Mouse (Mus musculus): ENCODE measurements around the gene Grb10. TPM values are rescaled to one million over a fixed set of nuclear protein-coding genes. Genes with fewer than 3 reads are reported as not detected.

The Grb10 gene
- polyA plus RNA-seq (2014; fragmentation: Nextera tagmentation; extraction: Ambion mirVana): 39.4 and 41.2 TPM in 2 replicates

DNA sequence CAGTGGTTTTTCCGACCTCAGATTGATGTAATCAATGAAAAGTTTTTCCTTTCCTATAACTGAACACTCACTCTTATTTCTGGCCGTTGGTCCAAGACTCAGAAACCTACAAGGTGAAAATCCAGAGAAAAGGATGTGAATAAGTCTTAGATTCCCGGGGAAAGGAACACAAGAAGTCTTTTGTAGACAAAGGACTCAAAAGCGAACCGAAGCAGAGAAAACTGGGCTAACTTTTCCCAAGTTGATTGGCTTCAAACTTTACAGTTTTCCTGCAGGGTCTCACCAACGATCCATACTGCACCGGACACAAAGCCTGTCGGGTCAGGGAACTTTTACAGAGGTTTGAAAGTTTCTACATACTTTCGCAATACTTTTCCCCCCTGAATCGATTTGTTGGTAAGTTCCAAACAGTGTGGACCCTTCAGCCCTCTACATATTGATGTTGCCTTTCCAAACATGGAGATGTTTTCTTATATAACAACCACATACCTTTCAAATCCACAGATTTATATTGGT, at the start of gene Grb10:
Grb10 (minus strand) TSS at position 214 of the 516 bp plus-strand sequence.
- no peak for ATAC-seq (ENCODE audit: low read depth)
- Histone ChIP-seq H3K4me2 (ENCODE audit: low read depth, low read length) (peak within 1 kb of the TSS; percentile 47), H3K27ac (ENCODE audit: low read depth, low read length) (peak within 1 kb of the TSS; percentile 48; the same call in 1 of the 2 replicates), H3K27me3 (ENCODE audit: control insufficient read depth, insufficient read depth, low read length) (peaks cover 56% of the 10 kb centered on the region), H3K9me3 (ENCODE audit: control insufficient read depth, low read length) (no peaks in the 10 kb centered on the region), H3K4me1 (ENCODE audit: control insufficient read depth, insufficient read depth, low read length) (no peaks in the 10 kb centered on the region), H3K9ac (replicated peaks; ENCODE audit: low read depth, low read length) (peak within 1 kb of the TSS; percentile 25; the same call in 1 of the 2 replicates), H3K4me3 (ENCODE audit: low read depth, low read length) (peak within 1 kb of the TSS; percentile 45), H3K36me3 (ENCODE audit: control insufficient read depth, insufficient read depth, low read length) (no peaks in the 10 kb centered on the region)
- WGBS: 21% methylated on average over 10 of the region's 10 CpGs

- H3K9ac ChIP-seq (replicated peaks; ENCODE audit: low read depth, low read length): no peak overlapping the region
- H3K4me3 ChIP-seq (ENCODE audit: low read depth, low read length): no peak overlapping the region
- no peak overlapping the region for H3K4me2 ChIP-seq (ENCODE audit: low read depth, low read length)
- no peaks in the 10 kb centered on the region for H3K27me3 ChIP-seq (ENCODE audit: control insufficient read depth, insufficient read depth, low read length)
- no peaks in the 10 kb centered on the region for H3K9me3 ChIP-seq (ENCODE audit: control insufficient read depth, low read length)
- H3K36me3 ChIP-seq (ENCODE audit: control insufficient read depth, insufficient read depth, low read length): no peaks in the 10 kb centered on the region
- H3K27ac ChIP-seq (ENCODE audit: low read depth, low read length): no peak overlapping the region
- H3K4me1 ChIP-seq (ENCODE audit: control insufficient read depth, insufficient read depth, low read length): no peaks in the 10 kb centered on the region
- 90% methylated on average over 3 of the region's 3 CpGs for WGBS
- ATAC-seq (ENCODE audit: low read depth): no peak
These were observed 43.2 kb upstream of the Grb10 start for GRCm38 (mm10) chr11:12081638-12082037.

DNA sequence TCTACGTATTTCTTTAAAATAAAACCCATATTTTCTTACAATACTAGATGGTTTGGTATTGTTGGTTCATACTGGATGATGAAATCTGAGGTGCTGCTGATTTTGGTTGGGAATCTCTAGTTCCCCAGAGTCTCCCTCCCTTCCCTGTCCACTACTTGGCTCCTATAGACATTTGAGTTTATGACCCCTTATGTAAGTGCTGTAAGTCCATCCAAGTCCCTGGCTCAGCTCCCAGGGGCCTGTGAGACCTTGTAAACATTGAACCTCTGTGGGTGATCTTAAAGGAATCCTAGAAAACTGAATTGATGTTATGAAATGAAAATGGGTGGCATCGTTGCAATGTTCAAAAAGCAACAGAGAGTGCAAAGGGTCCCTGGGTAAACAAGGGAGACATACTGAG, 40.7 kb upstream of the Grb10 start:
- Histone ChIP-seq H3K27me3 (ENCODE audit: control insufficient read depth, insufficient read depth, low read length) (no peaks in the 10 kb centered on the region), H3K9me3 (ENCODE audit: control insufficient read depth, low read length) (no peaks in the 10 kb centered on the region), H3K9ac (replicated peaks; ENCODE audit: low read depth, low read length) (no peak overlapping the region), H3K4me2 (ENCODE audit: low read depth, low read length) (no peak overlapping the region), H3K27ac (ENCODE audit: low read depth, low read length) (no peak overlapping the region), H3K4me1 (ENCODE audit: control insufficient read depth, insufficient read depth, low read length) (no peaks in the 10 kb centered on the region), H3K4me3 (ENCODE audit: low read depth, low read length) (no peak overlapping the region), H3K36me3 (ENCODE audit: control insufficient read depth, insufficient read depth, low read length) (no peaks in the 10 kb centered on the region)
- no peak for ATAC-seq (ENCODE audit: low read depth)
- WGBS: 87% methylated on average over 2 of the region's 2 CpGs

GRCm38 (mm10) chr11:12075449-12075848, 37.0 kb upstream of the Grb10 start:
- no peaks in the 10 kb centered on the region for H3K36me3 ChIP-seq (ENCODE audit: control insufficient read depth, insufficient read depth, low read length)
- H3K9ac ChIP-seq (replicated peaks; ENCODE audit: low read depth, low read length): no peak overlapping the region
- H3K4me3 ChIP-seq (ENCODE audit: low read depth, low read length): no peak overlapping the region
- ATAC-seq (ENCODE audit: low read depth): no peak
- no peaks in the 10 kb centered on the region for H3K4me1 ChIP-seq (ENCODE audit: control insufficient read depth, insufficient read depth, low read length)
- no peaks in the 10 kb centered on the region for H3K9me3 ChIP-seq (ENCODE audit: control insufficient read depth, low read length)
- H3K27me3 ChIP-seq (ENCODE audit: control insufficient read depth, insufficient read depth, low read length): no peaks in the 10 kb centered on the region
- no peak overlapping the region for H3K4me2 ChIP-seq (ENCODE audit: low read depth, low read length)
- WGBS: 100% methylated on average over 1 of the region's 1 CpGs
- H3K27ac ChIP-seq (ENCODE audit: low read depth, low read length): no peak overlapping the region

- Histone ChIP-seq H3K4me3 (ENCODE audit: low read depth, low read length) (no peak overlapping the region), H3K27me3 (ENCODE audit: control insufficient read depth, insufficient read depth, low read length) (no peaks in the 10 kb centered on the region), H3K4me1 (ENCODE audit: control insufficient read depth, insufficient read depth, low read length) (no peaks in the 10 kb centered on the region), H3K36me3 (ENCODE audit: control insufficient read depth, insufficient read depth, low read length) (no peaks in the 10 kb centered on the region), H3K9me3 (ENCODE audit: control insufficient read depth, low read length) (no peaks in the 10 kb centered on the region), H3K9ac (replicated peaks; ENCODE audit: low read depth, low read length) (no peak overlapping the region), H3K4me2 (ENCODE audit: low read depth, low read length) (no peak overlapping the region), H3K27ac (ENCODE audit: low read depth, low read length) (no peak overlapping the region)
- ATAC-seq (ENCODE audit: low read depth): peak; percentile 60; the same call in 1 of the 2 replicates
- 76% methylated on average over 6 of the region's 6 CpGs for WGBS
These were observed 35.1 kb upstream of the Grb10 start for GRCm38 (mm10) chr11:12073394-12074226.

- Histone ChIP-seq H3K27ac (ENCODE audit: low read depth, low read length) (no peak overlapping the region), H3K36me3 (ENCODE audit: control insufficient read depth, insufficient read depth, low read length) (no peaks in the 10 kb centered on the region), H3K9me3 (ENCODE audit: control insufficient read depth, low read length) (no peaks in the 10 kb centered on the region), H3K27me3 (ENCODE audit: control insufficient read depth, insufficient read depth, low read length) (no peaks in the 10 kb centered on the region), H3K9ac (replicated peaks; ENCODE audit: low read depth, low read length) (no peak overlapping the region), H3K4me1 (ENCODE audit: control insufficient read depth, insufficient read depth, low read length) (no peaks in the 10 kb centered on the region), H3K4me3 (ENCODE audit: low read depth, low read length) (no peak overlapping the region), H3K4me2 (ENCODE audit: low read depth, low read length) (no peak overlapping the region)
- no peak for ATAC-seq (ENCODE audit: low read depth)
- 81% methylated on average over 3 of the region's 3 CpGs for WGBS
These were observed 33.8 kb upstream of the Grb10 start for GRCm38 (mm10) chr11:12072322-12072721.

- no peaks in the 10 kb centered on the region for H3K4me1 ChIP-seq (ENCODE audit: control insufficient read depth, insufficient read depth, low read length)
- no peaks in the 10 kb centered on the region for H3K36me3 ChIP-seq (ENCODE audit: control insufficient read depth, insufficient read depth, low read length)
- no peak overlapping the region for H3K4me3 ChIP-seq (ENCODE audit: low read depth, low read length)
- ATAC-seq (ENCODE audit: low read depth): no peak
- H3K27ac ChIP-seq (ENCODE audit: low read depth, low read length): no peak overlapping the region
- H3K4me2 ChIP-seq (ENCODE audit: low read depth, low read length): no peak overlapping the region
- H3K9ac ChIP-seq (replicated peaks; ENCODE audit: low read depth, low read length): no peak overlapping the region
- no peaks in the 10 kb centered on the region for H3K9me3 ChIP-seq (ENCODE audit: control insufficient read depth, low read length)
- H3K27me3 ChIP-seq (ENCODE audit: control insufficient read depth, insufficient read depth, low read length): no peaks in the 10 kb centered on the region
- WGBS: 88% methylated on average over 4 of the region's 4 CpGs
These were observed 20.5 kb upstream of the Grb10 start for GRCm38 (mm10) chr11:12059005-12059404.

GRCm38 (mm10) chr11:12048547-12049327, 10.3 kb upstream of the Grb10 start:
- H3K27ac ChIP-seq (ENCODE audit: low read depth, low read length): no peak overlapping the region
- 75% methylated on average over 2 of the region's 2 CpGs for WGBS
- H3K27me3 ChIP-seq (ENCODE audit: control insufficient read depth, insufficient read depth, low read length): no peaks in the 10 kb centered on the region
- H3K9ac ChIP-seq (replicated peaks; ENCODE audit: low read depth, low read length): no peak overlapping the region
- ATAC-seq (ENCODE audit: low read depth): no peak
- no peaks in the 10 kb centered on the region for H3K9me3 ChIP-seq (ENCODE audit: control insufficient read depth, low read length)
- H3K4me1 ChIP-seq (ENCODE audit: control insufficient read depth, insufficient read depth, low read length): no peaks in the 10 kb centered on the region
- H3K36me3 ChIP-seq (ENCODE audit: control insufficient read depth, insufficient read depth, low read length): no peaks in the 10 kb centered on the region
- no peak overlapping the region for H3K4me2 ChIP-seq (ENCODE audit: low read depth, low read length)
- no peak overlapping the region for H3K4me3 ChIP-seq (ENCODE audit: low read depth, low read length)

DNA sequence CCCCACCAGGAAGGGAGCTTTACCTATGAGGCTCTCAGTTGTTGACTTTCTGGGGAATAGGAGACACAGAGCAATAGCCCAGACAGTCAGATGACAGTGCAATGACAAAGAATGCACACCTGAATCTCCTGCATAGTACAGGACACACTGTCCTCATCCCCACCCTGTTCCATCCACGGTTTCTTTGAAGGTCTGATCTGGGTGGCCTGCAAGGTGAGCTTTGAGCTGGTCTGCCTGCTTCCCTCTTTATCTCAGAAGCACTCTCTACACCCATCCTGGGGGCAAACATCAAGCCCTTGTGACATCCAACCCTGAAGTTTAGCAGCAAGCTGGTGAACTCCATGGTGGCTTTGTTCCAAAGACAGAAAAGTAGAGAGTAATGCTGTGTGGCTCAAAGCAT, 9.7 kb upstream of the Grb10 start:
- no peak overlapping the region for H3K4me2 ChIP-seq (ENCODE audit: low read depth, low read length)
- WGBS: 76% methylated on average over 1 of the region's 1 CpGs
- no peaks in the 10 kb centered on the region for H3K4me1 ChIP-seq (ENCODE audit: control insufficient read depth, insufficient read depth, low read length)
- H3K27ac ChIP-seq (ENCODE audit: low read depth, low read length): no peak overlapping the region
- no peaks in the 10 kb centered on the region for H3K9me3 ChIP-seq (ENCODE audit: control insufficient read depth, low read length)
- H3K9ac ChIP-seq (replicated peaks; ENCODE audit: low read depth, low read length): no peak overlapping the region
- ATAC-seq (ENCODE audit: low read depth): no peak
- H3K4me3 ChIP-seq (ENCODE audit: low read depth, low read length): no peak overlapping the region
- no peaks in the 10 kb centered on the region for H3K36me3 ChIP-seq (ENCODE audit: control insufficient read depth, insufficient read depth, low read length)
- no peaks in the 10 kb centered on the region for H3K27me3 ChIP-seq (ENCODE audit: control insufficient read depth, insufficient read depth, low read length)
